Mouse (Mus musculus) CH12.LX (cell line): ENCODE measurements around the gene Adprh.

Experiments
- CTCF ChIP-seq, 2 experiments: IDR thresholded peaks in 1 of 2; conservative IDR thresholded peaks in 1 of 2; 2 replicates each; pipeline ENCODE4 v1.5.1; 2011 to 2012; ENCODE audit warnings: low read depth in 2 of 2, low read length in 2 of 2, improper control_type of control experiment in 1 of 2, inconsistent platforms in 1 of 2, mild to moderate bottlenecking in 1 of 2, moderate library complexity in 1 of 2
- E2F4 ChIP-seq: IDR thresholded peaks from 2 replicates; pipeline ENCODE4 v1.6.1; 2011; ENCODE audit warnings: low read depth, low read length, improper control_type of control experiment; ENCODE audit not compliant: insufficient replicate concordance
- ELF1 ChIP-seq: IDR thresholded peaks from 2 replicates; pipeline ENCODE4 v1.6.1; 2014; ENCODE audit warnings: low read depth, mild to moderate bottlenecking, inconsistent platforms, low read length, improper control_type of control experiment
- MAFK ChIP-seq: IDR thresholded peaks from 2 replicates; pipeline ENCODE4 v1.6.1; 2011; ENCODE audit warnings: low read length, improper control_type of control experiment; ENCODE audit not compliant: insufficient replicate concordance
- MAX ChIP-seq: IDR thresholded peaks from 2 replicates; pipeline ENCODE4 v1.6.1; 2011; ENCODE audit warnings: low read length, improper control_type of control experiment
- MYC ChIP-seq: IDR thresholded peaks from 2 replicates; pipeline ENCODE4 v1.6.1; 2011; ENCODE audit warnings: low read depth, mild to moderate bottlenecking, improper control_type of control experiment, low read length
- POLR2A ChIP-seq: IDR thresholded peaks from 2 replicates; pipeline ENCODE4 v1.6.1; 2011; ENCODE audit warnings: low read depth, mild to moderate bottlenecking, improper control_type of control experiment, low read length
- RCOR1 ChIP-seq: conservative IDR thresholded peaks from 2 replicates; pipeline ENCODE4 v1.6.1; 2012; ENCODE audit warnings: low read depth, mild to moderate bottlenecking, inconsistent platforms, low read length, improper control_type of control experiment
- SIN3A ChIP-seq: IDR thresholded peaks from 2 replicates; pipeline ENCODE4 v1.6.1; 2012; ENCODE audit warnings: low read length, improper control_type of control experiment, inconsistent platforms
- USF1 ChIP-seq: IDR thresholded peaks from 2 replicates; pipeline ENCODE4 v1.6.1; 2014; ENCODE audit warnings: low read depth, mild to moderate bottlenecking, inconsistent platforms, low read length, improper control_type of control experiment
- USF2 ChIP-seq: conservative IDR thresholded peaks from 2 replicates; pipeline ENCODE4 v1.6.1; 2011; ENCODE audit warnings: low read depth, low read length, improper control_type of control experiment
- ZC3H11A ChIP-seq: IDR thresholded peaks from 2 replicates; pipeline ENCODE4 v1.6.1; 2012; ENCODE audit warnings: low read depth, mild to moderate bottlenecking, inconsistent platforms, low read length, improper control_type of control experiment

- TF ChIP-seq CTCF (conservative IDR thresholded peaks at IDR 0.05 in 1 of 2, IDR thresholded peaks at IDR 0.05 in 1 of 2; ENCODE audit: low read depth in 2 of 2, low read length in 2 of 2) (no peak), MAX (peak; percentile 92), E2F4 (0 out of 2 replicates have a peak, but pooled peaks have one; percentile 48), USF1 (no peak), MYC (peak; percentile 94), ZC3H11A (no peak), RCOR1 (peak; percentile 89; the same call in 1 of the 2 replicates), ELF1 (0 out of 2 replicates have a peak, but pooled peaks have one; percentile 28), SIN3A (peak; percentile 96), POLR2A (peak; percentile 79), MAFK (no peak; the same call in 1 of the 2 replicates), USF2 (no peak)
Observed at GRCm38 (mm10) chr16:38458600-38459280, 6.2 kb upstream of the Adprh start.
